Mouse (Mus musculus): ENCODE measurements at regions not wholly inside any gene's neighbourhood (a gene's known extent, or its start where the extent isn't known, plus 50 kb on each side); places are given as distances from the start of the nearest gene placed in this dataset.

- no peak overlapping the region for H3K4me2 ChIP-seq
- H3K36me3 ChIP-seq = no peaks in the 10 kb centered on the region
- H3K27ac ChIP-seq = no peak overlapping the region
- no peak overlapping the region for H3K4me3 ChIP-seq
- no peak overlapping the region for H3K9ac ChIP-seq
- 72% methylated on average over 4 of the region's 4 CpGs for WGBS
- ATAC-seq (ENCODE audit: insufficient number of reproducible peaks, low FRiP score, low TSS enrichment, low read depth) = no peak
- H3K27me3 ChIP-seq = no peaks in the 10 kb centered on the region
- no peaks in the 10 kb centered on the region for H3K9me3 ChIP-seq
- H3K4me1 ChIP-seq = 0 out of 2 replicates have a peak, but pooled peaks cover 3% of the 10 kb centered on the region
These were observed 83.1 kb downstream of the Thbs2 start for GRCm38 (mm10) chr17:14610791-14611522.

- no peak overlapping the region for H3K4me3 ChIP-seq
- no peaks in the 10 kb centered on the region for H3K36me3 ChIP-seq
- 80% methylated on average over 4 of the region's 4 CpGs for WGBS
- H3K4me1 ChIP-seq = 0 out of 2 replicates have a peak, but pooled peaks cover 3% of the 10 kb centered on the region
- no peak overlapping the region for H3K4me2 ChIP-seq
- H3K9ac ChIP-seq = no peak overlapping the region
- H3K27me3 ChIP-seq = no peaks in the 10 kb centered on the region
- ATAC-seq (ENCODE audit: insufficient number of reproducible peaks, low FRiP score, low TSS enrichment, low read depth) = no peak
- no peak overlapping the region for H3K27ac ChIP-seq
- H3K9me3 ChIP-seq = no peaks in the 10 kb centered on the region
These were observed 85.2 kb downstream of the Thbs2 start for GRCm38 (mm10) chr17:14608845-14609244.

- no peak for ATAC-seq (ENCODE audit: insufficient number of reproducible peaks, low FRiP score, low TSS enrichment, low read depth)
- 34% methylated on average over 5 of the region's 5 CpGs for WGBS
These were observed 87.6 kb downstream of the Thbs2 start for GRCm38 (mm10) chr17:14606356-14606989.

GRCm38 (mm10) chr17:14599681-14600080 lies 94.4 kb downstream of the Thbs2 start:
- peaks cover 14% of the 10 kb centered on the region for H3K4me1 ChIP-seq
- no peak overlapping the region for H3K4me3 ChIP-seq
- ATAC-seq (ENCODE audit: insufficient number of reproducible peaks, low FRiP score, low TSS enrichment, low read depth) = no peak
- no peaks in the 10 kb centered on the region for H3K9me3 ChIP-seq
- WGBS = 60% methylated on average over 10 of the region's 10 CpGs
- no peak overlapping the region for H3K4me2 ChIP-seq
- no peaks in the 10 kb centered on the region for H3K27me3 ChIP-seq
- H3K36me3 ChIP-seq = no peaks in the 10 kb centered on the region
- peak overlapping the region; percentile 18; the same call in 1 of the 2 replicates for H3K27ac ChIP-seq
- H3K9ac ChIP-seq = no peak overlapping the region

More at GRCm38 (mm10) chr17:14606356-14606989, 87.6 kb downstream of the Thbs2 start:
- no peak overlapping the region for H3K4me2 ChIP-seq
- H3K4me1 ChIP-seq = 0 out of 2 replicates have a peak, but pooled peaks cover 3% of the 10 kb centered on the region
- no peaks in the 10 kb centered on the region for H3K9me3 ChIP-seq
- no peaks in the 10 kb centered on the region for H3K36me3 ChIP-seq
- H3K27ac ChIP-seq = peak overlapping the region; percentile 70
- no peaks in the 10 kb centered on the region for H3K27me3 ChIP-seq
- no peak overlapping the region for H3K9ac ChIP-seq
- H3K4me3 ChIP-seq = no peak overlapping the region

GRCm38 (mm10) chr17:14596470-14596869 lies 97.6 kb downstream of the Thbs2 start:
- H3K4me3 ChIP-seq = no peak overlapping the region
- no peaks in the 10 kb centered on the region for H3K9me3 ChIP-seq
- no peak overlapping the region for H3K9ac ChIP-seq
- WGBS = 75% methylated on average over 7 of the region's 7 CpGs
- ATAC-seq (ENCODE audit: insufficient number of reproducible peaks, low FRiP score, low TSS enrichment, low read depth) = no peak
- H3K27ac ChIP-seq = no peak overlapping the region
- H3K27me3 ChIP-seq = no peaks in the 10 kb centered on the region
- no peaks in the 10 kb centered on the region for H3K36me3 ChIP-seq
- H3K4me1 ChIP-seq = peaks cover 14% of the 10 kb centered on the region
- H3K4me2 ChIP-seq = no peak overlapping the region

GRCm38 (mm10) chr17:14595525-14595924 lies 98.5 kb downstream of the Thbs2 start:
- H3K4me3 ChIP-seq = no peak overlapping the region
- ATAC-seq (ENCODE audit: insufficient number of reproducible peaks, low FRiP score, low TSS enrichment, low read depth) = peak; percentile 66; the same call in 1 of the 2 replicates
- H3K27ac ChIP-seq = peak overlapping the region; percentile 69
- no peaks in the 10 kb centered on the region for H3K9me3 ChIP-seq
- no peak overlapping the region for H3K4me2 ChIP-seq
- no peaks in the 10 kb centered on the region for H3K36me3 ChIP-seq
- H3K27me3 ChIP-seq = no peaks in the 10 kb centered on the region
- WGBS = 49% methylated on average over 7 of the region's 7 CpGs
- H3K4me1 ChIP-seq = peaks cover 14% of the 10 kb centered on the region
- no peak overlapping the region for H3K9ac ChIP-seq

GRCm38 (mm10) chr17:14588086-14588817 lies 105.8 kb downstream of the Thbs2 start:
- Histone ChIP-seq H3K4me3 (no peak overlapping the region), H3K27ac (no peak overlapping the region), H3K4me2 (no peak overlapping the region), H3K9ac (no peak overlapping the region), H3K4me1 (no peaks in the 10 kb centered on the region), H3K9me3 (no peaks in the 10 kb centered on the region), H3K27me3 (no peaks in the 10 kb centered on the region), H3K36me3 (no peaks in the 10 kb centered on the region)
- WGBS = 74% methylated on average over 12 of the region's 12 CpGs
- ATAC-seq (ENCODE audit: insufficient number of reproducible peaks, low FRiP score, low TSS enrichment, low read depth) = no peak

- Histone ChIP-seq H3K27me3 (no peaks in the 10 kb centered on the region), H3K27ac (no peak overlapping the region), H3K36me3 (no peaks in the 10 kb centered on the region), H3K4me2 (no peak overlapping the region), H3K4me1 (peaks cover 21% of the 10 kb centered on the region), H3K9ac (no peak overlapping the region), H3K9me3 (no peaks in the 10 kb centered on the region), H3K4me3 (no peak overlapping the region)
- 77% methylated on average over 3 of the region's 3 CpGs for WGBS
- ATAC-seq (ENCODE audit: insufficient number of reproducible peaks, low FRiP score, low TSS enrichment, low read depth) = no peak
These were observed 114.4 kb downstream of the Thbs2 start for GRCm38 (mm10) chr17:14579671-14580070.

GRCm38 (mm10) chr17:14578721-14579120 lies 115.3 kb downstream of the Thbs2 start:
- WGBS = 72% methylated on average over 1 of the region's 1 CpGs
- no peaks in the 10 kb centered on the region for H3K36me3 ChIP-seq
- no peaks in the 10 kb centered on the region for H3K9me3 ChIP-seq
- no peak for ATAC-seq (ENCODE audit: insufficient number of reproducible peaks, low FRiP score, low TSS enrichment, low read depth)
- H3K4me2 ChIP-seq = no peak overlapping the region
- no peaks in the 10 kb centered on the region for H3K27me3 ChIP-seq
- H3K4me3 ChIP-seq = no peak overlapping the region
- peak overlapping the region; percentile 30 for H3K27ac ChIP-seq
- peaks cover 21% of the 10 kb centered on the region for H3K4me1 ChIP-seq
- H3K9ac ChIP-seq = no peak overlapping the region

- ATAC-seq (ENCODE audit: insufficient number of reproducible peaks, low FRiP score, low TSS enrichment, low read depth) = no peak
- Histone ChIP-seq H3K9ac (no peak overlapping the region), H3K36me3 (no peaks in the 10 kb centered on the region), H3K4me1 (peaks cover 21% of the 10 kb centered on the region), H3K27me3 (no peaks in the 10 kb centered on the region), H3K4me3 (no peak overlapping the region), H3K4me2 (no peak overlapping the region), H3K27ac (peak overlapping the region; percentile 30; the same call in 1 of the 2 replicates), H3K9me3 (no peaks in the 10 kb centered on the region)
- 26% methylated on average over 3 of the region's 3 CpGs for WGBS
These were observed 115.8 kb downstream of the Thbs2 start for GRCm38 (mm10) chr17:14578194-14578593.

GRCm38 (mm10) chr17:14576159-14576558 lies 117.9 kb downstream of the Thbs2 start:
- peaks cover 21% of the 10 kb centered on the region for H3K4me1 ChIP-seq
- no peak overlapping the region for H3K4me3 ChIP-seq
- WGBS = 57% methylated on average over 2 of the region's 2 CpGs
- no peak for ATAC-seq (ENCODE audit: insufficient number of reproducible peaks, low FRiP score, low TSS enrichment, low read depth)
- H3K4me2 ChIP-seq = no peak overlapping the region
- H3K27ac ChIP-seq = no peak overlapping the region
- no peaks in the 10 kb centered on the region for H3K36me3 ChIP-seq
- no peak overlapping the region for H3K9ac ChIP-seq
- no peaks in the 10 kb centered on the region for H3K27me3 ChIP-seq
- no peaks in the 10 kb centered on the region for H3K9me3 ChIP-seq

- Histone ChIP-seq H3K4me2 (no peak overlapping the region), H3K9me3 (no peaks in the 10 kb centered on the region), H3K36me3 (no peaks in the 10 kb centered on the region), H3K9ac (no peak overlapping the region), H3K4me1 (peaks cover 5% of the 10 kb centered on the region), H3K27ac (no peak overlapping the region), H3K4me3 (no peak overlapping the region), H3K27me3 (no peaks in the 10 kb centered on the region)
- ATAC-seq (ENCODE audit: insufficient number of reproducible peaks, low FRiP score, low TSS enrichment, low read depth) = no peak
- 79% methylated on average over 7 of the region's 7 CpGs for WGBS
These were observed 122.9 kb downstream of the Thbs2 start for GRCm38 (mm10) chr17:14571143-14571542.
